Mouse (Mus musculus): Measurements from ENCODE around the gene Ubtd1.

Ubtd1 gene

DNA sequence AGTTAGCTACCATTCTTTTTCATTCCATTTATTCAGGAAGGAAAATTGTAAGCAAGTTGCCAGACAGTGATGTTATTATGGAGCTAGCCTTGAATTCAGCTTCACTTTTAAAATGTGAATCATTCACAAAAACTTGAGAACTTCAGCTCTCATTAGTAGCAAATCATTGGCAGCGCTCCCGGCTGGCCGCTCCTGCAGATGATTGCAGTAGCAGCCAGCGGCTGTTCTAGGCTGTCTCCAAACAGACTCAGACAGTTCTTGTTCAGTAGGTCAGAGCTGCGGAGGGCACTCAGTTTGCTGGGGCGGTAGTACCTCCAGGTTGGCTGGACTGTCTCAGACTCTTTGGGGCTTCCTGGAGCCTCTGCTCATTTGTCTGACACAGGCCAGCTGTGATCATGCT is 11.9 kb downstream of the Ubtd1 start:
- no peak for DNase-seq (ENCODE audit: low read depth in 2 of 2, low spot score in 2 of 2)

DNA sequence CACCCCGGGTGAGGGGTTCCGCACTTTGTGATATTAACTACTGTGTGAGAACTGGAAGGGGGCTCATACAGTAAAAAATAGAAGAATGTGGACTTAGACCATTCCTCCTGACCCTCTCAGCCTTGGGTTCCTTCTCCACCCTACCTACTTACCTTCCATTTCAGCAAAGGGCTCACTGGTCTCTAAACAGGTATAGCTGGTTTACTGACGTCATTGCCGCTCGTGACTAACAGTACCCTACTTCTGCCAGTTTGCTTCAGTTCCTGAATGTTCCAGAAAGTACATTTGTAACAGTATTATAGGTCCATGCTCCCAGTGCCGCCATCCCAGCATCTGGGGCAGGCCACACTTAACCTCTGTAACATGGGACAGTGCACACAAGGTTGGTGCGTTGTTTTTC is 12.5 kb downstream of the Ubtd1 start:
- no peak for DNase-seq (ENCODE audit: low read depth in 2 of 2, low spot score in 2 of 2)

DNA sequence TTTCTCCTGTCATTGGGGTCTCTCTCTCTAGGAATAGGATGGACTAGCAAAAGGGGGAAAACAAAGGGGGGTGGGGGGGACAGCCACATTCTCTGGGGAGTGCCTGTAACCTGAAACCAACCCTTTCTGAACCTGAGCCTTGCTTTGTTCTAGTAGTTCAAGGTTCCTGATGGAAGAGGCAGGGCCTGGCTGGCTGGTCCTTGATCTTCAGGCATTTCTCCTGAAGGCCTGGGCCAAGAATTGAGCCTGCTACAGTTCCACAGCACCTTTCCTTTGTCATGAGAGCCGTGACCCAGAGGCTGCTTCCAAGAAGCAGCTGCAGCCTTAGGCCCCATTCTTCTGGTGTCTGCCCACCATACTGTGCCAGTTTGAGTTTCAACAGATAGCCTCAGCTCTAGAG is 13.9 kb downstream of the Ubtd1 start:
- no peak for DNase-seq (ENCODE audit: low read depth in 2 of 2, low spot score in 2 of 2)

DNA sequence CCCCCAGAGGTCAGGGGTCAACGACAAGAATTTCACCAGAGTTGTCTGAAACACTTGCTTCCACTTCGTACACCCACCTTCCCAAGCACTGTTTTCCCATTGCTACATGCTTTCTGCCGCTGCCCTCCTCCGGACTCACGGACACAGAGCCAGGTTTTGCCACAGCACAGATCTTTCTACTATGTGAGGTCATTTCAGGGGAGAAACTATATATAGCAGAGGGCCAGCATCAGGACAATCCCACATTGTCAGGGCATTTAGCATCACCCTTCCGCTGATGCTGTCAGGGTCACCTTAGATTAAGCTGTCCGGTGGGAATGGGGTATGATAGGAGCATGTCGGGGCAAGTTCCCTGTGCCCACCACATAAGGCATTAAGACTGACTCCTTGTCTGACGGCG is 15.5 kb downstream of the Ubtd1 start:
- no peak for DNase-seq (ENCODE audit: low read depth in 2 of 2, low spot score in 2 of 2)

DNA sequence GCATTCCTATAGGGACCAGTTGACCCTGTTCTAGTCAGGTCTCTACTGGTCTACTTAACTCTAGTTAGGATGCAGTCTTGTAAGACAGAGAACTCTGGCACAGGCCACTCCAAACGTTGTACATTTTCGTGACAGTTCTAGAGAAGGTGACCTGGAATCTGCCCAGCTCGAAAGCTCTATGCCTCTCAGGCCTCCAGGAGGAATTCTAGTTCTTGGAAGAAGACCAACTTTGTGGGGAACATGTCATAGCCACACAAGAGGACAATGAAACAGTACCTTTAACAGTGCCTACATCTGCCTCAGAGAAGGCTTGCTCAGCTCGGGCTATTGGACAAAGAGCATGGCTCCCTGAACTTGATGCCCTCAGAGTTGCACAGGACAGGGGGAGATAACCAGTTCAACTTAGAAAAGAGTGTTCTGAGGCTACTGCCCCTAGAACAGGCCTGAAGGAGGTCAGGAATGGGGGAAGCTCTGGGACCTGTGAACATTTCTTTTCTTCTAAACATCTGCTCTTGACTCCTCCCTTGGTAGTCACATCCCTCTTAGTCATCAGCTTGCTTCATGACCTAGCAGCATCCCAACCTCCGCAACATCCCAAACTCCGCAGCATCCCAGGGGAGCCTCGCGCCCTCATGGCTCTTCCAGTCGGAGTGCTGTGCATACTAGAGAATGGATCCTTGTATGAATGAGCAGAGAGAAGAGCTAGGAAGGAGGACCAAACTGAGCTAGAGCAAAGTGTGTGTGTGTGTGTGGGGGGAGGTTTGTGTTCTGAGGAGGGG is 17.4 kb downstream of the Ubtd1 start:
- DNase-seq (ENCODE audit: low read depth in 2 of 2, low spot score in 2 of 2), result no peak

DNA sequence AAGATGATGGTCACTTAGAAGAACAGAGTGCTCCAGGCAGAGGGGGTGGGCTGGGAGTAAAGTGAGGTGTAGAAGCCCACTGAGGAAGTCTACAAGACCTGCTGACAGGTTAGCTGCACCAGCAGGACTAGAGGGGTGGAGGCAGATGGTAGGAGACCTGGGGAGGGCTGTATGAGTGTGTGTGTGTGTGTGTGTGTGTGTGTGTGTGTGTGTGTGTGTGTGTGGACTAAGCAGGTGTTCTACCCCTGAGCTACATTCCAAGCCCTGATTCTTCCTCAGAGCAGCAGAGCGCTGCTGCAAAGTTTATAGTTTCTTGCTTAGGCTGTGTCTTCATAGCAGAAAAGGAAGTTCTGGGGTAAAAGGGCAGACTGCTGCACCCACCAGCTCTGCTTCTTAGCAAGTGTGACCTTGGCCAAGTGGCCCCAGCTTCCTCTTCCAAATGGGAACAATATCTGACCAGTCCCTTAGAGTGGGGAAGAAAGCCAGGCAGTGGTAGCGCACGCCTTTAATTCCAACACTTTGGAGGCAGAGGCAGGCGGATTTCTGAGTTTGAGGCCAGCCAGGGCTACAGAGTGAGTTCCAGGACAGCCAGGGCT is 18.2 kb downstream of the Ubtd1 start:
- DNase-seq (ENCODE audit: low read depth in 2 of 2, low spot score in 2 of 2), result no peak

DNA sequence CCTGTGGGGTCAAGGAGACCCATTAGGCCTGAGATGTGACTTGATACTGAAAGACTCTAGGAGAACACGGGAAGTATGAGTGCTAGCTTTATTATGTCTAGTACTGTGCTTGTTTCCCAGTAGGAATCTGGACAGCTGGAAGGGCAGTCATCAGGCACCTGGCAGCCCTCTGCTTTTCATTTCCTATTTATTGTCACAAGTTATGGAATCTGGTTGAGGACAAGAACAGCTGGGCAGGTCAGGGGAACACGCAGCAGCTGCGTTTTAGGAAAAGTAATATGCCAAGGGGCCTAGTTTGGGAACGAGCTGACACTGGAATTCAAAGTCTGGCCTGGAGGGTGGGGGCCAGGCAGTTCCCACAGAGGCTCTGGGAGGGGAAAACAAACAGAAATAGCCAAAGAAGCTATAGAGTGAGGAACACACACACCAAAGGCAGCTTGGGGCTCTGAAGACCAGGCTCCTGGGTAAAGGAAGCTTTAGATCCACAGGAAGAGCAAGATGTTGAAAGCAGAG is 18.9 kb downstream of the Ubtd1 start:
- DNase-seq (ENCODE audit: low read depth in 2 of 2, low spot score in 2 of 2), result no peak

DNA sequence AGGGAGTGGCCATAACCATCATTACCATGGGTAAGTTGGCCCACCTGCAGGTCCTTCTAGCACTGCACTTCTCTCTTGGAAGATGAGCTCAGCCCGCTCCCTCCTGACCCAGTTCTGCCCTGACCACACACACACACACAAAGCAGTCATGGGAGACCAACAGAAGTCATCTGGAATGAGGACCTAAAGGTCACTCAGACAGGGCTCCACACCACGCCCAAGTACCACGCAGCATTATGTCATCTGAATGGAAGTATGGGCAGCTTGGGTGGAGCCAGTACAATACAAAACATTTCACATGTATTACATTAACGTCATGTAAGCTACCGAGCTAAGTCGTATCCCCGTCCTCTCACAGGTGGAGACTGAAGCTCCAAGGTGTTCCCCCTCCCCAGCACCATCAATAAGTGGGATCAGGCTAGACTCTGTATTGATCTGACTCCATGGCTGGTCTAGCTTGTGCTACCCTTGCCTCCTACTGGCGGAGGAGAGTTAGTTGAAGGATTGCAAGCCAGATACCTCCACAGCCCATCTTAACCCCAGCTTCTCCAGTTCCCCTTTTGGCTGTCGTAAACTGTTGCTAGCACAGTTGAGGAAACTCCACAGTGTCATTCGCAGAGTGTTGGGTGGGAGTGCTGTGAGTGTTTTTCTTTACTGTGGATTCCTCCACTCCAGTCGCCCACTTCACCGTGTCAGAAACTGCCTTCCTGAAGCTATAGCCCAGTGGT is 19.9 kb downstream of the Ubtd1 start:
- no peak for DNase-seq (ENCODE audit: low read depth in 2 of 2, low spot score in 2 of 2)

DNA sequence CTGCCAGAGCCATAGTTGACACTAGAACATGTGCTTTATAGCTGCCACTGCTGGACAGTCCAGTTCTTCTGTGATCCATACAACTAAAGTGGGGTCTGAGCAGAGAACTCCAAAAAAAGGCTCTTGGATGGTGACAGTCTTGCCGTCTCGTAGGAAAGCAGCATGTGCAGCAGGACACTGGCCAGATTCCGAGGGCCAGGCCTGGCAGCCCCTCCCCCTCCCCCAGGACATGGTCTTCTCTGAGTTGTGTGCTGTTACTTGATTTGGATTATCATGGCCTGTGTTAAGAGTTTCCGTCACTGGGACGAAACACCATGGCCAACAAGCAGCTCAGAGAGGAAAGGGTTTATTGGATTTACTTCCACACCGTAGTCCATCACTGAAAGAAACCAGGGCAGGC is 22.7 kb downstream of the Ubtd1 start:
- no peak for DNase-seq (ENCODE audit: low read depth in 2 of 2, low spot score in 2 of 2)

DNA sequence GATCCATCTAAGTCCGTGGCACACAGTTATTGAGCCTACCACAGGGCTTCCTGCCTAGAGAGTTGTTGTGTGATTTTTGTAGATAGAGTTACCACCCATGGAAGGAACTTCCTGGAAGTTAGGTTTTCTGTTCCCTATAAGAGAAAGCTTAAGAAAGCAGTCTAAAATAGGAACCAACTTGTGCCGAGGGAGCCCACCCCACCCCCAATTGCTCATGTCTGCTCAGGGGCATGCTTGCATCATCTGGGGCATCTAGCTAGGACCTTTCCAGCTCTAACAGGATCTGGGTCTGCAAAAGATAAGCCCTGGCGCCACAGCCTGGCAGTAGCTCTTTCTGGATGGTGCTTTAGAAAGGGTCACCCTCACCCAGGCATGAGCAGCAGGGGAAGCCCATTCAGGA is 24.1 kb downstream of the Ubtd1 start:
- no peak for DNase-seq (ENCODE audit: low read depth in 2 of 2, low spot score in 2 of 2)

DNA sequence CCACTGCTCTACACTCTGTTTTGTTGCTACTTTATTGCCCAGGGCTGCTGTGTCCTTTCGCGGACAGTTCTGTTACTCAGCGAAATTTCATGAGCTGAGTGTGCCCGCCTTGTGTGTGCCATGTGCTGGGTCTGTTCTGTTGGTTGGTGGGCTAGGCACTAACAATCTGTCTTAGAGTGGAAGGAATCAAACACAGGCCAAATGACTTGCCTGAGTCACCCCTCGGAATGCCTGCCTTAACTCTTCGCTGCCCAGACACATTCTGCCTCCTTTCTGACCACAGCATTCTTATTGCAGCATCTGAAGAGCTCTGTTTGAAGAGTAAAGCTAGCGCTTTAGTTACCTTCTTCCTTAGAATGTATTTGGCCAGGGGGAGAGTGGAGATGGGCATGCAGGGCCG is 25.0 kb downstream of the Ubtd1 start:
- no peak for DNase-seq (ENCODE audit: low read depth in 2 of 2, low spot score in 2 of 2)

DNA sequence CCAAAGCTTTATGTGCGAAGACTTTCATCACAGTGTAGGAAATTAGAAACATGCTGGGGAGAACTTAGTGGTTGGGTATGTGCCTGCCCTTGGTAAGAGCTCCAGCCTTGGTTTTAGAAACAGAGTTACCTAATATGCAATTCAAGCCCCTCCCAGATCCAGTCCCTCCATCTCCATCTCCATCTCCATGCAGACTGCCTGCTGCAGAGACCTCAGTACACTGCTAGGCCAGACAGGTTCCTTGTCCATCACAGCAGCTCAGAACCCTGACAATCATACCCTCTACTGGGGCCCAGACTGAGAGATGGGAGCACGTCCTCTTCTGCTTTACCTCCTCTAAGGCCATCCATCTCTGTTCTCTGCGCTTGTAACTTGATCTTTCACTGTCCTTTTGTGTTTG is 27.0 kb downstream of the Ubtd1 start:
- no peak for DNase-seq (ENCODE audit: low read depth in 2 of 2, low spot score in 2 of 2)

DNA sequence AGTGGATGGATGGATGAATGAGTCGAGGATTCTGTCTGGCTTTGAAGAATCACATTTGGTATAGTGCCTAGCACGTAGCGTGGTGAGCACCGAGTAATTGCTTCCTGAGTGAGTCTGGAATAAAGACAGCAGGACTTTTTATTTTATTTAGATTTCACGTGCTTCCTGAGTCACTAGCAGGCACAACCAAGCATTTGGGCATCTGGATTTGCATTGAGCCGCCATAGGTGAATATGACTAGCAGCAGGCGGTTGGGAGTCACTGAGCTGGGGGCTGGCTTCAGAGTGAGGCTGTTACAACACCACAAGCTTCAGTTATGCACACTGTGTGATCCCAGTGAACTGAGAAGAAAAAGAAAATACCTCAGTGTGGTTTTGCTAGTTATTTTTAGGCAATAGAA is 27.5 kb downstream of the Ubtd1 start:
- no peak for DNase-seq (ENCODE audit: low read depth in 2 of 2, low spot score in 2 of 2)

DNA sequence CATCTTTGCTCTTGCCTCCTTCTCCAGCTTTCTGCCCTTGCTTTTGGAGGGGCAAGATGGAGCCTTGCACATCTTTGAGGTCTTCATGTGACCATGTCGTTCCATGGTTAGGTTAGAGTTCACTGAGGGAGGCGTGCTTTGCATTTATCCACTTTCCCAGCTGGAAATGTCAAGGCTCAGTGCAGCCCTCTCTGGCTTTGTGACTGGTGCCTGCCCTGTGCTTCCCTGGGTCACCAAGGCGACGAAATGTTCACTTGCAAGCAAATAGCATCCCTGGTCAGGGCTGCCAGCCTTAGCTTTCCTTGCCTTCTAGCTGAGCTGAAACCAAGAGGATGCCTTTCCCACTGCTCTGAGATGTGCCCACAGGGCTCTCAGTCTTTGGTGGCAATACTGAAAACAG is 28.9 kb downstream of the Ubtd1 start:
- DNase-seq (ENCODE audit: low read depth in 2 of 2, low spot score in 2 of 2), result no peak

DNA sequence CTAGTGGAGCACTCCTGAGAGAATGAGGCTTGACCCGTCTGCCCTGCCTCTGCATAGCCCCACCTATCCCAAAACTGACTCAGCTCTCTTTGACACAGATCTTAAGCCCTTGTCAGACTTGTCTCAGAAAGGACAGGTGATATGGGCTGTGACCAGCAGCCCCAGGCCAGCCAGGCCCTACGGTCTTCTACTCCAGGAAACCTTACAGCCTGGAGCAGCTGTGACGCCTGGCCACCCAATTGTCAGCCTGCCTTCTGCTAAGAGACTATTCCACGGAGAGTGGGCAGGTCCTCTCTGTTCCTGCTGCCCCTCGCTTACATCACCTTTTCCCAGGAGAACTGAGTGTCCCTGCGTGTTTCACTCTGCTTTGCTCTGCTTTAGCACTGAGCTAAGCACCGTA is 29.6 kb downstream of the Ubtd1 start:
- DNase-seq (ENCODE audit: low read depth in 2 of 2, low spot score in 2 of 2), result no peak

DNA sequence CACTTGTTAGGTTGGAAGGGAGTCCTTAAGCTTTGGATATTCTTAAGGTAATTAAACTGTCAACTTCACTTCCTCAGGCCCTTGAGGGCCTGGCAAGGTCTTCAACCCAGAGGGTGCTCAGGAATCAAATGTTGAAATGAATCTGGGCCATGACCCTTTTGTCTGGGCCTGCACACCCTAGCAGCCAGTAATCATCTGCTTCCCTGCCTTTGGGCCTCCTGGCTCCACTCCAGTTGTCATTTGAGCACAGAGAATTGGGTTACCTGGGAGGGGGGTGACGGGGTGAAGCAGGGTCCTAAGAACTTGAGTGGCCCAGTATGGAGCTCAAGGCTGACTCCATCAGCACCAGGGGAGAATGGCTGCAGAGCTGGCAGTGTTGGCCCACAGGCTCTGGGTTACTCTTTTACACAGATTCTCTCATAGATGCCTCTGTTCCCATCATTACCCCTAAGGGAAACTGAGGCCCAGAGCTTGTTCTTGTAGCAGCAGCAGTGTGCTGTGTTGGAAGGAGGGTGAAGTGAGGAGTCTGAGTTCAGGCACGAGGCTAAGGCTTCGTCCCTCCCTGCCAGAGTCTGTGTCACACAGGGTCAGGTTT is 32.8 kb downstream of the Ubtd1 start:
- DNase-seq (ENCODE audit: low read depth in 2 of 2, low spot score in 2 of 2), result no peak

DNA sequence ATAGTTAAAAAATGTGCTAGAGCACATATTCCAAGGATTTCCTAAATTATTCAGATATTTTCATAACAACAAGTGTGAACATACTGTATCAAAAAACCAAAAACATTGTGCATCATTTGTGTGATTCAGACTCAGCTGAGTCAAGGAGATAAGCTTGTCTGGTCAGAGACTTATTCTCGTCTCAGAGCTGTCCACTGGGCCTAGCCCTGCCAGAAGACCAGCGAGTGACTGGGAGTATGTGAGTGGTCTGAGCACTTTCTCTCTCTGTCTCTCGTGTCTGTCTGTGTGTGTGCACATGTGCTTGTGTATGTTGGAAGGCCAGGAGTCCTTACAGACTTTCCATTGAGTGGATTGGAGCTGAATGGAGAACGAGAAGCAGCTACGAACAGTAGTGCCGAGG is 33.4 kb downstream of the Ubtd1 start:
- no peak for DNase-seq (ENCODE audit: low read depth in 2 of 2, low spot score in 2 of 2)

DNA sequence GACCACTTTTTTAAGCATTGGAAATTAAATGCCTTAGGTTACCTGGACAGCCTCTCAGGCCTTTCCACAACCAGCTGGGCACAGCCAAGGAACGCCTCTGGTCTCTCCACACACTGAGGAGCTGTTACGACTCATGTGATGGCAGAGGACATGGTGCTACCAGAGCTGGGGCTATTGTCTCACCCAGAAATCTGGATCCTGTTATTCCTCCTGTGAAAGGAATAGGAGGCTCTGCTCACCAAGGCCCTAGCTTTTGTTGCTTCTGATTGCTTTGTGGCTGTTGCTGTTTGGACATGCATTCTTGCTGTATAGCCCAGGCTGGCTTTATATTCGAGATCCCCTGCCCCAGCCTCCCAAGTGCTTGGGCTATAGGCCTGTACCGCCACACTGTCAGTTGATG is 34.7 kb downstream of the Ubtd1 start:
- DNase-seq (ENCODE audit: low read depth in 2 of 2, low spot score in 2 of 2), result no peak

DNA sequence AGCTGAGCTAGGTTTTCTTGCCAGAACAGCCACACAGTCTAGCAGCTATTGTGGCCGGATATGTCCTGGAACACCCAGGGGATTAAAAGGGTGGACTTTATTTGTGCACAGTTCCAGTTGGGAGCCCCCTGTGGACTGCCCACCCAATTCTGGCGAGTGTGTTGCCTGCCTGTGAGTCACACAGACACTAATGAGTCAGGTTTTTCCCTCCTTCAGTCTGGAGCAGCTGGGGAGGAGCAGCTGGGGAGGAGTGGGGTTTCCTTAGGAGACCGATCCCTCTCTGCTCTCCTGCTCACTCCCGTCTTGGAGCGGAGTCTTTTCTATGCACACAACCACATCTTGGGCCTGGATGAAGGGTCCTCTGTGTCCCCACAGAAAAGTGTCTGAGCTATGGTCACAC is 35.3 kb downstream of the Ubtd1 start:
- DNase-seq (ENCODE audit: low read depth in 2 of 2, low spot score in 2 of 2), result no peak

DNA sequence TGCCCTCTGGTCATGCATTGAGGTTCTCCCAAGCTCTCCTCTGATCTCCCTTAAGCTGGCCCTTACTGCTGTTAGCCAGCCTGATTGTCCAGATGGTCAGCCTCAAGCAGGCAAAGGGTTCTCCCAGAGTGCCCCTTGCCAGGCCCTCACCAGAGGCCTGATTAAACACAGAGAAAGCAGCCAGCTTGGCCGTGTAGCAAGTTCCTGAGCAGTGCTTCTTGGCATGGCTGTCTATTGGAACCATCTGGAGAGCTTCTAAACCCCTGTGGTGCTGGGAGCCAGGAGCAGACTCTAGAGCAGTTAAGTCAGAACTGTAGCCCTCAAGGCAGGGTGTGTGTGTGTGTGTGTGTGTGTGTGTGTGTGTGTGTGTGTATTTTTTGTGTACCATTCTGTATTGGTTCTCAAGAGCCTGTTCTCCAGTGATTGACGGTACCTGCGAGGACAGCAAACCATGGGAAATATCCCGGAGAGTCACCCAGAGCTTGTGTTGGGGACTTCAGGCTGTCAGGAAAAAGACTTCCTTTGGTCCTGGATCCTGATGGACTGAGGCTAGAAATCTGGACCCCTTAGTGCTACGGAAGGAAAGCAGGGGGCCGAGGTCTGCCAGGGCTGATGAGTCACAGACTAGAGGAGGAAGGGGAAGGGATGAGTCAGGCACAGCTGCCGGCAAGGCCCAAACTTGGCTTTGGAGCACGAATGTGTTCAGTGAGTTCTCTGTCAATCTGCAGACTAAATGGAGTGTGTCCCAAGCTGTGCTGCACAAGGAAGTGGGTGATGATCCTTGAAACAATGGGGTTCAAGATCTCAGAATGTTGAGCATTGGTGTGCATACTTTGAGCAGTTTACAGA is 36.1 kb downstream of the Ubtd1 start:
- no peak for DNase-seq (ENCODE audit: low read depth in 2 of 2, low spot score in 2 of 2)

DNA sequence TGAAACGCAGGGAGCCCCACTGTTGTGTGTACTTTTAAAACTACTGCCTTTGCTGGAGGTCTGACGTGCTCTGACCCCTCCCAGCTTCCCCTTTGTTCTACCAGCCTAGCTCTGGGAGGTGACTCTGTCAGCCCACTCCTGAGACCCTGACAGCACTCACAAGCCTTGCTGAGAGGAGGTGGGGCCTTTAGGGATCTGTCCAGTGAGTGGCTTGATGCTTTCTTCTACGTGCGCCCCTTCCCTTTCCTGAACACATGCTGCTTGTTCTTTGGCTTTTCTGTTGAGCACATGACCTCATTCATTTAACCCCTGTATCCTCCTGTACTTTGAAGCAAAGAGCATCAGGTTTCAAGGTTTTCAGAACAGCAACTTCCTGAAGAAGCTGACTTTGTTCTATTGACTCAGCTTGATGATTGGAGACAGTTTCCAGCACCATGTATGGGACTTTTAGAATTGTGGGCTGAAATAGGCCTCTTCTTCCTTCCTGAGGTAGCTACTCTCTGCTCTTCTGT is 37.5 kb downstream of the Ubtd1 start:
- no peak for DNase-seq (ENCODE audit: low read depth in 2 of 2, low spot score in 2 of 2)

Data from CD8-positive naive resting alpha-beta T cell, adult 2 months (primary cell).